ENCODE assay signal across 11 mouse cellular contexts in the genomic region with DNA sequence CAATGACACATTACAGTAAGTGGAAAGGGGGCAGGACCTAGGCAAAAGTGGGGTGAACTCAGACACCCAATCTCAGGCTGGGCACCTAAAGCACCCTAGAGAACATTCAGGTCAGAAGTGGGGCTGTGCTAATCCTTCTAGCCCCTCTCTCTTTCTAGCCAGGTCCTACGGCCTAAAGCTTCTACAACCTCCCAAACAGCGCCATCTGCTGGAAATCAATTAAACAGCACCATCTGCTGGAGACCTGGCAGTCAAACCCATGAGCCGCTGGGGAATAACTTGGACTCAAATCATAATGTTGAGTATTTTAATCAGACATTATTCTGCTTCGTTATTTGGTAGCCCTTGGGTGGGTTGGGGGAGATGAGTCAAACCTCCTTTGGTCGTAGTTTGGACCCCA.
DNase-seq lines count a peak whose midpoint lies in the region; ATAC-seq and TF ChIP-seq lines count a peak whose summit lies in the region.
"Had no signal": no experiment of that assay in that cellular context is flagged by ENCODE, and none has a peak within 500 bp of the region (broad histone marks: within the 10 kb centered on the region; RNA-seq: fewer than 3 reads in every experiment).

No protein-coding gene starts in this region.

- H3K27me3 ChIP-seq in hindbrain, embryonic 10.5 days (ENCODE audit: insufficient read depth, poor library complexity, severe bottlenecking), result 0 out of 2 replicates have a peak, but pooled peaks cover 7% of the 10 kb centered on the region
- H3K27me3 ChIP-seq in hindbrain, embryonic 13.5 days, result peaks cover 9% of the 10 kb centered on the region; the same call in 1 of the 2 replicates
- no peaks in the 10 kb centered on the region for H3K27me3 ChIP-seq in midbrain, postnatal 0 days (ENCODE audit: insufficient read depth, low read length)
- H3K27me3 ChIP-seq: limb, embryonic 15.5 days; stomach, embryonic 15.5 days had no signal

- H3K4me3 ChIP-seq in hindbrain, embryonic 10.5 days, result no peak overlapping the region
- no peak overlapping the region for H3K4me3 ChIP-seq in hindbrain, embryonic 13.5 days
- H3K4me3 ChIP-seq in ES-E14 (ENCODE audit: insufficient read depth in 1 of 2, low read depth in 1 of 2, low read length in 2 of 2, poor library complexity in 1 of 2, severe bottlenecking in 1 of 2), result no peak overlapping the region
- no peak overlapping the region for H3K4me3 ChIP-seq in midbrain, postnatal 0 days (ENCODE audit: low read depth, low read length)
- H3K4me3 ChIP-seq: embryonic facial prominence, embryonic 15.5 days; limb, embryonic 15.5 days; stomach, embryonic 15.5 days had no signal

- no peaks in the 10 kb centered on the region for H3K9me3 ChIP-seq in hindbrain, embryonic 10.5 days
- no peaks in the 10 kb centered on the region for H3K9me3 ChIP-seq in hindbrain, embryonic 13.5 days
- no peaks in the 10 kb centered on the region for H3K9me3 ChIP-seq in ES-E14 (ENCODE audit: control insufficient read depth, insufficient read depth, low read depth, low read length)
- H3K9me3 ChIP-seq in midbrain, postnatal 0 days (ENCODE audit: low read length), result no peaks in the 10 kb centered on the region
- H3K9me3 ChIP-seq: embryonic facial prominence, embryonic 15.5 days; limb, embryonic 15.5 days; stomach, embryonic 15.5 days had no signal

- H3K27ac ChIP-seq in hindbrain, embryonic 10.5 days, result no peak overlapping the region
- no peak overlapping the region for H3K27ac ChIP-seq in hindbrain, embryonic 13.5 days
- no peak overlapping the region for H3K27ac ChIP-seq in ES-E14 (ENCODE audit: insufficient read depth, low read depth, low read length, poor library complexity, severe bottlenecking)
- no peak overlapping the region for H3K27ac ChIP-seq in midbrain, postnatal 0 days (ENCODE audit: low read depth, low read length)
- H3K27ac ChIP-seq: embryonic facial prominence, embryonic 15.5 days; limb, embryonic 15.5 days; stomach, embryonic 15.5 days had no signal

- ATAC-seq in hindbrain, embryonic 13.5 days (ENCODE audit: low FRiP score), result no peak
- ATAC-seq in midbrain, postnatal 0 days (ENCODE audit: low FRiP score), result no peak

- peaks cover 26% of the 10 kb centered on the region for H3K4me1 ChIP-seq in hindbrain, embryonic 10.5 days (replicated peaks)
- H3K4me1 ChIP-seq in hindbrain, embryonic 13.5 days (replicated peaks), result peaks cover 28% of the 10 kb centered on the region
- H3K4me1 ChIP-seq in ES-E14 (ENCODE audit: control insufficient read depth in 2 of 2, insufficient read depth in 2 of 2, low read length in 2 of 2, poor library complexity in 1 of 2), result peaks cover 0 to 3% of the 10 kb centered on the region in 2 experiments; a peak in 1 of 4 replicates
- no peaks in the 10 kb centered on the region for H3K4me1 ChIP-seq in midbrain, postnatal 0 days (ENCODE audit: insufficient read depth, low read length)
- H3K4me1 ChIP-seq: stomach, embryonic 15.5 days had no signal

- peak; percentile 87 for TF ChIP-seq CTCF in midbrain, postnatal 0 days (IDR thresholded peaks at IDR 0.05)

- in situ Hi-C loops in ES-E14 (cut with MboI; ENCODE audit: low sequenced_read_pairs in 2 of 2, unreplicated experiment in 2 of 2), result no loop called here

- 19% methylated on average over 5 of the region's 5 CpGs for WGBS in hindbrain, embryonic 10.5 days
- WGBS in hindbrain, embryonic 13.5 days, result 18% methylated on average over 5 of the region's 5 CpGs
- WGBS in midbrain, postnatal 0 days, result 17% methylated on average over 5 of the region's 5 CpGs

- no peak overlapping the region for H3K4me2 ChIP-seq in hindbrain, embryonic 13.5 days
- no peak overlapping the region for H3K4me2 ChIP-seq in midbrain, postnatal 0 days (ENCODE audit: low read depth, low read length, poor library complexity, severe bottlenecking)
- H3K4me2 ChIP-seq: embryonic facial prominence, embryonic 15.5 days; limb, embryonic 15.5 days; stomach, embryonic 15.5 days had no signal

- no peak overlapping the region for H3K9ac ChIP-seq in hindbrain, embryonic 13.5 days
- H3K9ac ChIP-seq in ES-E14 (ENCODE audit: insufficient read depth, low read depth, low read length, poor library complexity, severe bottlenecking), result no peak overlapping the region
- H3K9ac ChIP-seq in midbrain, postnatal 0 days (replicated peaks; ENCODE audit: low read length, poor library complexity, severe bottlenecking), result no peak overlapping the region
- H3K9ac ChIP-seq: embryonic facial prominence, embryonic 15.5 days; limb, embryonic 15.5 days; stomach, embryonic 15.5 days had no signal

- peak; percentile 63 for DNase-seq in hindbrain, embryonic 10.5 days (ENCODE audit: low spot score)
- DNase-seq in 3T3-L1 (ENCODE audit: low read depth, low spot score), result peak; percentile 54
- peak; percentile 62 for DNase-seq in ES-E14 (ENCODE audit: low read depth, low spot score)
- peak; percentile 30 for DNase-seq in cerebellum, adult 8-10 months
- peak; percentile 38 for DNase-seq in layer of hippocampus, adult 18-20 months (ENCODE audit: low spot score in 2 of 2)
- peak; percentile 78 for DNase-seq in midbrain, postnatal 0 days (ENCODE audit: low spot score)
- DNase-seq in urinary bladder, adult 2 months (ENCODE audit: low spot score), result no peak

- H3K36me3 ChIP-seq in hindbrain, embryonic 10.5 days, result no peaks in the 10 kb centered on the region
- H3K36me3 ChIP-seq in hindbrain, embryonic 13.5 days, result no peaks in the 10 kb centered on the region
- no peaks in the 10 kb centered on the region for H3K36me3 ChIP-seq in ES-E14 (ENCODE audit: control insufficient read depth, insufficient read depth, low read length, poor library complexity, severe bottlenecking)
- H3K36me3 ChIP-seq in midbrain, postnatal 0 days (ENCODE audit: insufficient read depth, low read length), result no peaks in the 10 kb centered on the region
- H3K36me3 ChIP-seq: embryonic facial prominence, embryonic 15.5 days; limb, embryonic 15.5 days; stomach, embryonic 15.5 days had no signal

TF ChIP-seq in ES-E14, 5 proteins besides CTCF, POLR2A, EP300 and RAD21:
- TF ChIP-seq HCFC1 (IDR thresholded peaks at IDR 0.05; ENCODE audit: borderline replicate concordance, insufficient read depth, low read length) (no peak), ZNF384 (IDR thresholded peaks at IDR 0.05; ENCODE audit: low read depth, low read length) (no peak), ZC3H11A (IDR thresholded peaks at IDR 0.05; ENCODE audit: borderline replicate concordance, low read depth, low read length) (0 out of 2 replicates have a peak, but pooled peaks have one; percentile 28), MAFK (IDR thresholded peaks at IDR 0.05; ENCODE audit: insufficient read depth, low read depth, low read length) (no peak), CHD2 (IDR thresholded peaks at IDR 0.05; ENCODE audit: low read depth, low read length) (no peak)
TF ChIP-seq in ES-E14: peak in this region for 1.
